Mouse (Mus musculus) kidney, adult 2 months (tissue): ENCODE measurements at regions not wholly inside any gene's neighbourhood (a gene's known extent, or its start where the extent isn't known, plus 50 kb on each side); places are given as distances from the start of the nearest gene placed in this dataset.

Experiments used
- DNase-seq: peaks from one replicate; pipeline ENCODE4 v3.0.0; 2021
- H3K27ac ChIP-seq: fragments of 200-500 bp; 2 replicates; pipeline ENCODE4 v1.5.1; 2012; ENCODE audit warnings: low read depth, low read length, control low read depth, inconsistent platforms; ENCODE audit not compliant: insufficient read depth
- H3K27me3 ChIP-seq: fragments of 200-500 bp; replicated peaks from 2 replicates; pipeline ENCODE4 v1.6.1; 2012; ENCODE audit warnings: mild to moderate bottlenecking, moderate library complexity, low read length, inconsistent platforms; ENCODE audit not compliant: control insufficient read depth, insufficient read depth
- H3K36me3 ChIP-seq: fragments of 200-500 bp; 2 replicates; pipeline ENCODE4 v1.6.1; 2012; ENCODE audit warnings: mild to moderate bottlenecking, moderate library complexity, low read length, inconsistent platforms; ENCODE audit not compliant: control insufficient read depth, insufficient read depth
- H3K4me1 ChIP-seq: fragments of 200-500 bp; 2 replicates; pipeline ENCODE4 v1.6.1; 2011; ENCODE audit warnings: low read length; ENCODE audit not compliant: control insufficient read depth, insufficient read depth
- H3K4me3 ChIP-seq: fragments of 200-500 bp; 2 replicates; pipeline ENCODE4 v1.5.1; 2011; ENCODE audit warnings: mild to moderate bottlenecking, low read depth, low read length, control low read depth; ENCODE audit not compliant: insufficient read depth
- CTCF ChIP-seq: fragments of 200-500 bp; conservative IDR thresholded peaks from 2 replicates; pipeline ENCODE4 v1.5.1; 2011; ENCODE audit warnings: low read depth, mild to moderate bottlenecking, control low read depth, low read length, moderate library complexity, mixed read lengths; ENCODE audit not compliant: insufficient read depth, insufficient read length
- POLR2A ChIP-seq: fragments of 200-500 bp; IDR thresholded peaks from one replicate; pipeline ENCODE4 v1.6.1; 2011; ENCODE audit warnings: low read depth, low read length, control low read depth
- WGBS: fragments of 180-500 bp; shearing (Covaris S2); methylation state at CpG from one replicate; pipeline ENCODE4 v1.1.7; 2018; 5-methylcytosine and 5-hydroxymethylcytosine counted together

DNA sequence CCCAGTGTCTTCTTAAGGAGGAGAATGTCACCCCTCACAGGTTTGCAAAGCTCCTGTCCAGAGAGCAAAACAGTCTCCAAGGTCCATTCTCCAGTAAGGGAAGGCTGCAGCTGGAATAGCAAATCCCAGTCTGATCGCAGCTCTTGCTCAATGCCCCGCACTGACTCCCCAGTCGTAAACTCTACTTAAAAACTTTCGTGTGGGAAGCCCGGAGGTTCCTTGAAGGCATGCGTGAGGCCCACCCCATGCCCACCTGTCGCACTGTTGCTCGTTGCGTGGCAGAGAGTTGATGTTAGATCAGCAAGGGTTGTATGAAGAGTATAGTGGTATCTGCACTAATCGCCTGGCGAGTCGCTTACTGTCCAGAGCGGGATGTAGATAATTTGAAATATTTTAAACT lies 1604.7 kb upstream of the Gulo start:
- TF ChIP-seq POLR2A, result no peak
- TF ChIP-seq CTCF, result no peak
- Histone ChIP-seq H3K4me3 (no peak overlapping the region; the same call in 1 of the 2 replicates), H3K36me3 (no peaks in the 10 kb centered on the region), H3K27ac (no peak overlapping the region), H3K27me3 (no peaks in the 10 kb centered on the region), H3K4me1 (no peaks in the 10 kb centered on the region)
- no peak for DNase-seq
- 47% methylated on average over 13 of the region's 13 CpGs for WGBS

DNA sequence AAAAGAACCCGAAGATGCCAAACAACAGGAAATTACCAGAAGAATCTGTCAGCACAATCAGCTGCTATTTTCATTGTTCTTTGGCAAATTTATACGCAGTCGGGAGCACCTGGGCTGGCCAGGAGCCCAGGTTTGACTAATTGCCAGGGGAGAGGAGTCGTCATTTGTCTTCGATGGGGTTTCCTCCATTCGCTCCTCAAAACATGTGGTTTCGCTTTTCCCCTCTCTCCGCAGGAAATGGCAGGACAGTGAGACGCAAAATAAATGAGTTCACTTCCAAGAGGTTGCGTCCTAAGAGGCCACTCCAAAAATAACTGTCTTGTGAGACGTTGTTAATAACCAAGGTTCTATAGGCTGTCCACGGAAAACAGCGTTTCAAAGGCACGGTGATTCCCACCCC lies 1604.2 kb upstream of the Gulo start:
- DNase-seq, result peak; percentile 71
- Histone ChIP-seq H3K4me3 (peak overlapping the region; percentile 28; the same call in 1 of the 2 replicates), H3K27me3 (no peaks in the 10 kb centered on the region), H3K4me1 (no peaks in the 10 kb centered on the region), H3K27ac (no peak overlapping the region), H3K36me3 (no peaks in the 10 kb centered on the region)
- TF ChIP-seq CTCF (no peak), POLR2A (no peak)
- WGBS, result 13% methylated on average over 14 of the region's 14 CpGs

DNA sequence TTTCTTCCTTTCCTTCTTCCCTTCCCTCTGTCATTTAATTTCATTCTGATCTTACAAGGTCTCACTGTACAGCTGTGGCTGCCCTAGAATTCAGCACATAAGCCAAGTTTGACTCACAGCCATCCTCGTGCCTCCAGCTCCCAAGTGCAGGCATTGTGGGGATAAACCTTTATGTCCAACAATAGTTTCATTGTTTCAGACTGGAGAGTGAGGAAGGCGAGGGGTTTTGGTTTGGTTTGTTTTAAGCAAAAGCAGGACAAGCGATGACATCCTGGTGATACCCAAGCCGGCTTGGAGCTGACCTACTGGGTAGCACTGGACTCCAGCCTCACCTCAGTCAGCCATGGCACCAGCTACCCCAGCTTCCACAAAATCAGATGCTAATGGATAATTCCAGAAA lies 1603.5 kb upstream of the Gulo start:
- WGBS, result 63% methylated on average over 4 of the region's 4 CpGs
- H3K4me3 ChIP-seq, result no peak overlapping the region
- no peak for DNase-seq
- no peak overlapping the region for H3K27ac ChIP-seq
- no peaks in the 10 kb centered on the region for H3K27me3 ChIP-seq
- no peaks in the 10 kb centered on the region for H3K36me3 ChIP-seq
- TF ChIP-seq POLR2A (no peak), CTCF (no peak)
- H3K4me1 ChIP-seq, result no peaks in the 10 kb centered on the region

DNA sequence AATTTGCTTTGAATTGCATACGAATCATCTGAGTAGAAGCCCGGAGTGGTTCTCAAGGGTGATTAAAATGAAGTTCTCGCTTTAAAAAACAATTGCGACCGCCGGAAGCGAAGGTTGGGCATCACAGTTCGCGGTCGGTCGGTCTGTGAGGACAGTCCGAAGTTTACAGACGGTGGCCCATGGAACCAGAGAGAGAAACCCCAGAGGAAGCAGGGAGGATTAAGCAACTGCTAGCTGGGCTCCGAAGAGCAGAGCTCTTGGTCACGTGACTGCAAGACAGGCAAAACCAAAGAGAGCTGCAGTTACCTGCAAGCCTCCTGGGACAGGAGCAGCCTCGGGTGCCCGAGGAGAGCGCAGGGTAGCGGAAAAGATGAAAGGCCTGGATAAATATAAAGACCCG lies 1599.3 kb upstream of the Gulo start:
- 26% methylated on average over 20 of the region's 20 CpGs for WGBS
- H3K4me3 ChIP-seq, result no peak overlapping the region
- H3K27me3 ChIP-seq, result no peaks in the 10 kb centered on the region
- TF ChIP-seq POLR2A (no peak), CTCF (no peak)
- no peaks in the 10 kb centered on the region for H3K36me3 ChIP-seq
- no peak overlapping the region for H3K27ac ChIP-seq
- no peaks in the 10 kb centered on the region for H3K4me1 ChIP-seq
- DNase-seq, result peak; percentile 31

- H3K36me3 ChIP-seq, result no peaks in the 10 kb centered on the region
- no peaks in the 10 kb centered on the region for H3K27me3 ChIP-seq
- WGBS, result 68% methylated on average over 4 of the region's 4 CpGs
- H3K4me3 ChIP-seq, result no peak overlapping the region
- TF ChIP-seq POLR2A (no peak), CTCF (no peak)
- no peaks in the 10 kb centered on the region for H3K4me1 ChIP-seq
- DNase-seq, result no peak
- H3K27ac ChIP-seq, result no peak overlapping the region
Measured at GRCm38 (mm10) chr14:67602960-67603359, 1594.0 kb upstream of the Gulo start.

DNA sequence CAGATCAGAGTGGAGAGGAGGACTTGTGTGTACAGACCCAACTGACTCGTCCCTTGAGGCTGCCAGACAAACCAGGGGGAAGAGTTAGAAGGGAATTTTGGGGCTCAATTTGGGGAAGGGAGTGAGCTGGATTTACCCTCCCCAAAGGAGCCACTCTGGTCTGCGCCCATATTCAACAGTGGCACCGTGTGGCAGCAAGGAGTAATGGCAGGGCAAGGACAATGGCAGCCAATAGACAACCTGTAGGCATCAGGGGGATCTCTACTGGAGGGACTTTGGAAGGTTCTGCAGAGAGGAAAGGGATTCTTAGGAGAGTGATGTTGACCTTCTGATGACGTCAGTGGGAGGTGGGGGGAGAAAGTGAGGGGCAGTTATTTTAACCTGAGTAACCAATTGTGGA lies 1590.7 kb upstream of the Gulo start:
- Histone ChIP-seq H3K27me3 (no peaks in the 10 kb centered on the region), H3K36me3 (no peaks in the 10 kb centered on the region), H3K4me1 (no peaks in the 10 kb centered on the region), H3K27ac (no peak overlapping the region), H3K4me3 (no peak overlapping the region)
- TF ChIP-seq POLR2A, result no peak
- TF ChIP-seq CTCF, result peak; percentile 73
- DNase-seq, result no peak
- 21% methylated on average over 4 of the region's 4 CpGs for WGBS

- H3K4me3 ChIP-seq, result no peak overlapping the region
- WGBS, result 26% methylated on average over 11 of the region's 11 CpGs
Measured at GRCm38 (mm10) chr14:67588627-67589026, 1579.6 kb upstream of the Gulo start.

More at GRCm38 (mm10) chr14:67588627-67589026, 1579.6 kb upstream of the Gulo start:
- no peak for TF ChIP-seq CTCF
- TF ChIP-seq POLR2A, result no peak
- no peaks in the 10 kb centered on the region for H3K36me3 ChIP-seq
- no peaks in the 10 kb centered on the region for H3K27me3 ChIP-seq
- H3K27ac ChIP-seq, result no peak overlapping the region
- 0 out of 2 replicates have a peak, but pooled peaks cover 2% of the 10 kb centered on the region for H3K4me1 ChIP-seq
- DNase-seq, result no peak
